Mouse (Mus musculus) midbrain, embryonic 11.5 days (tissue): ENCODE data around the gene Retn. TPM values are rescaled to one million over a fixed set of nuclear protein-coding genes. Genes with fewer than 3 reads are reported as not detected.

Experiments
- ATAC-seq: fragments of 200-750 bp; cut with Nextera tagmentation; 2 replicates; pipeline ENCODE4 v1.8.0; 2017; ENCODE audit warnings: moderate TSS enrichment, moderate library complexity; ENCODE audit not compliant: low FRiP score
- DNase-seq: peaks from one replicate; pipeline ENCODE4 v3.0.0; 2015; ENCODE audit warnings: low spot score; ENCODE audit errors: missing footprints
- H3K27ac ChIP-seq: fragments of 300-500 bp; sonication (generic); 2 replicates; pipeline ENCODE4 v1.5.1; 2014; ENCODE audit warnings: low read depth, low read length
- H3K27me3 ChIP-seq: fragments of 300-500 bp; sonication (generic); 2 replicates; pipeline ENCODE4 v1.6.1; 2014; ENCODE audit warnings: mild to moderate bottlenecking, low read length, moderate library complexity, mixed read lengths; ENCODE audit not compliant: control insufficient read depth, insufficient read depth
- H3K36me3 ChIP-seq: fragments of 300-500 bp; sonication (generic); 2 replicates; pipeline ENCODE4 v1.6.1; 2014; ENCODE audit warnings: mild to moderate bottlenecking, low read length, moderate library complexity, mixed read lengths; ENCODE audit not compliant: control insufficient read depth, insufficient read depth
- H3K4me1 ChIP-seq: fragments of 300-500 bp; sonication (generic); 2 replicates; pipeline ENCODE4 v1.6.1; 2014; ENCODE audit warnings: low read length; ENCODE audit not compliant: control insufficient read depth, insufficient read depth
- H3K4me2 ChIP-seq: fragments of 300-500 bp; sonication (generic); 2 replicates; pipeline ENCODE4 v1.6.1; 2014; ENCODE audit warnings: mild to moderate bottlenecking, moderate library complexity
- H3K4me3 ChIP-seq: fragments of 300-500 bp; sonication (generic); 2 replicates; pipeline ENCODE4 v1.5.1; 2014; ENCODE audit warnings: low read depth, low read length
- H3K9ac ChIP-seq: fragments of 300-500 bp; sonication (generic); 2 replicates; pipeline ENCODE4 v1.6.1; 2014; ENCODE audit warnings: low read length
- H3K9me3 ChIP-seq: fragments of 300-500 bp; sonication (generic); 2 replicates; pipeline ENCODE4 v1.6.1; 2016; ENCODE audit warnings: low read length; ENCODE audit not compliant: control insufficient read depth
- WGBS: fragments of 180-500 bp; shearing (Covaris S2); extraction: QIAGEN DNeasy Blood & Tissue Kit; methylation state at CpG from one replicate; pipeline ENCODE4 v1.1.7; 2014; 5-methylcytosine and 5-hydroxymethylcytosine counted together
- polyA plus RNA-seq: library from polyadenylated mRNA; unstranded; fragments of >200 nt; fragmentation: Nextera tagmentation; extraction: Ambion mirVana; gene quantifications from 2 replicates; pipeline ENCODE4 v1.2.1, GENCODE M21; 2014

Retn gene
- 0.15 TPM in 1 of 2 replicates, not detected in the other for polyA plus RNA-seq

DNA sequence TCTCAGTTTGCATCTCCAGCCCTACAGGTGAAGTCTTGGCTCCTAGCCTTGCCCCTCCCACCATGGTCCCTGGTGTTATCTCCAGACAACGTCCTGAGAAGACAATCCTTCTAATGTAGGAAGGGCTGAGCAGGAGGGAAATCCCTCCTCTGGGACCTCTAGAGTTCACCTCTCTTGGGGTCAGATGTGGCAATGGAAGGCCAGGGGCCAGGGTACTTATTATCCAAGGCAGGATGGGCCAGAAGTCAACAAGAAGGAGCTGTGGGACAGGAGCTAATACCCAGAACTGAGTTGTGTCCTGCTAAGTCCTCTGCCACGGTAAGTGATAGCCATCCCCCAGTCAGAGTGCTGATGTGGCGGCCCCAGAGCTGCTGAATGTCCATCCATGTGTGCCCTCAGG lies at the start of gene Retn:
Retn (plus strand) TSS at position 245 of the 400 bp plus-strand sequence.
- 84% methylated on average over 3 of the region's 3 CpGs for WGBS
- Histone ChIP-seq H3K9ac (no peak within 1 kb of the TSS), H3K9me3 (no peaks in the 10 kb centered on the region), H3K27ac (no peak within 1 kb of the TSS), H3K27me3 (no peaks in the 10 kb centered on the region), H3K36me3 (no peaks in the 10 kb centered on the region), H3K4me2 (no peak within 1 kb of the TSS), H3K4me1 (peaks cover 8% of the 10 kb centered on the region), H3K4me3 (no peak within 1 kb of the TSS)
- DNase-seq (no peak), ATAC-seq (no peak)

DNA sequence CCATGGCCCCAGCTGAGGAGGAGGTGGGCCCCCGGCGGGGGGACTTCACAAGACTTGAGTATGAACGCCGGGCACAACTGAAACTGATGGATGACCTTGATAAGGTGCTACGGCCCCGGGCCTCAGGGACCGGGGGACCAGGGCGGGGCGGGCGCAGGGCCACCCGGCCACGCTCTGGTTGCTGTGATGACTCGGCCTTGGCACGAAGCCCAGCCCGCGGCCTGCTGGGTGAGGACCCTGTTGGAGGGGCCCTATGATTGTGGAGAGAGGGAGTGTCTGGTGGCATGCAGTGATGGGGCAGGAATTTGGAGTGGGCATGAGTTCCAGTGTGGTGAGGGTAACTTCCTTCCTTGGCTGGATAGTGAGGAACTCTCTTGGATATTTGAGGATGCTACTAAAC lies 49.0 kb upstream of the Retn start:
- no peak overlapping the region for H3K27ac ChIP-seq
- no peaks in the 10 kb centered on the region for H3K4me1 ChIP-seq
- peaks cover 30% of the 10 kb centered on the region for H3K36me3 ChIP-seq
- ATAC-seq (no peak), DNase-seq (no peak)
- H3K9ac ChIP-seq: no peak overlapping the region
- H3K27me3 ChIP-seq: no peaks in the 10 kb centered on the region
- WGBS: 94% methylated on average over 16 of the region's 16 CpGs
- no peak overlapping the region for H3K4me2 ChIP-seq
- H3K9me3 ChIP-seq: no peaks in the 10 kb centered on the region
- H3K4me3 ChIP-seq: no peak overlapping the region

DNA sequence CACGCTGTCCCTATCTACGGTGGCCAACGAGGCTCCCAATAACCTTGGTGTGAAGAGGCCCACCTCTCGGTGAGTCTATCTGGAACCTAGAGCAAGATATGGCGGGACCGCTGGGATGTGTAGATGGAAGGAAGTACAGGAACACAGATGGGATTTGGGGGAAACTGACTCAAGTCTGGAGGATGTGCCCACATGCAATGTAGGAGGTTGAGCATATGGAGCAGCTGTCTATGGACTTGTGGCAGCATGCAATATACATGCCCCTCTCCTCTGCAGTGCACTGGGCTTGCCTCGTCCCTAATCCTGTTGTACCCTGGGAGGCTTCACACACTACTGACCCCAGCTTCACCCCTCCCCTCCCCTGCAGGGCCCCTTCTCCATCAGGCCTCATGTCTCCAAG lies 47.7 kb upstream of the Retn start:
- DNase-seq (no peak), ATAC-seq (no peak)
- Histone ChIP-seq H3K4me2 (no peak overlapping the region), H3K36me3 (peaks cover 31% of the 10 kb centered on the region), H3K4me1 (no peaks in the 10 kb centered on the region), H3K27ac (no peak overlapping the region), H3K9me3 (no peaks in the 10 kb centered on the region), H3K4me3 (no peak overlapping the region), H3K9ac (no peak overlapping the region), H3K27me3 (no peaks in the 10 kb centered on the region)
- WGBS: 87% methylated on average over 7 of the region's 7 CpGs

DNA sequence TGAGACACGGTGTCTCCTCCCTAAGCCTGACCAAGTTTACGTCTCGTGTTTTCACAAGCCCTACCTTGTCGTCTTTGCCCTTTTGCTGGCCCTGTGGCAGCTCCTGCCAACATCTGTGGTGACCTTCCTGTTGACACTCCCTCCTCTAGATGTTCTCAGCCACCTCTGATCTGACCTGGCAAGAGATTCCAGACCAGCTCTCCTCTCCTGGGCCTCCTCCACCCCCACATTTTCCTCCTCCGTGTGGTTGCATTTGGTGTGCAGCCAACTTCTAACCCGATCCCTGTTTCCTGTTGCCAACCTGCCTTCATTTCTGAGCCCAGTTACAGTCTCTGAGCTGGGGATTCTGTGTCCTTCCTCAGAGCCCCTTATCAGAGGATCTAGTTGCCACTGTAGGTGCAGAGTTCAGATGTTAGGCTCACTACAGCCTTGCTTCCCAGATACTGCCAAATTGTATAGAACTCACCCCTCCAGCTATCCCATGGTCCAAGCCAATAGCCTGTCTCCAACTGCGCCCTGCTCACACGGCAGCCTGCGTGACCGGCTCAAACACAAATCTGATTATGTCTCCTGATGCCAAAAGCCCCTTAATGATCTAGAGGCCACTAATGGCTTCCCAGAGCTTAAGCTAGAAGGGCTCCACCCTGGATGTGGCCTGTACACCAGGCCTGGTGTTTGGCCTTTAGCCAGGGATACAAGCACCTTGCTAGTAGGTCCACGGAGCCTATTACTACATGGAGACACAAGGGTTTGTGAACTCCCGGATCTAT lies 46.3 kb upstream of the Retn start:
- 90% methylated on average over 12 of the region's 12 CpGs for WGBS
- H3K36me3 ChIP-seq: peaks cover 35% of the 10 kb centered on the region
- no peaks in the 10 kb centered on the region for H3K9me3 ChIP-seq
- DNase-seq: no peak
- no peak overlapping the region for H3K4me2 ChIP-seq
- H3K27ac ChIP-seq: no peak overlapping the region
- no peak overlapping the region for H3K4me3 ChIP-seq
- H3K4me1 ChIP-seq: no peaks in the 10 kb centered on the region
- H3K9ac ChIP-seq: no peak overlapping the region
- ATAC-seq: no peak
- no peaks in the 10 kb centered on the region for H3K27me3 ChIP-seq

DNA sequence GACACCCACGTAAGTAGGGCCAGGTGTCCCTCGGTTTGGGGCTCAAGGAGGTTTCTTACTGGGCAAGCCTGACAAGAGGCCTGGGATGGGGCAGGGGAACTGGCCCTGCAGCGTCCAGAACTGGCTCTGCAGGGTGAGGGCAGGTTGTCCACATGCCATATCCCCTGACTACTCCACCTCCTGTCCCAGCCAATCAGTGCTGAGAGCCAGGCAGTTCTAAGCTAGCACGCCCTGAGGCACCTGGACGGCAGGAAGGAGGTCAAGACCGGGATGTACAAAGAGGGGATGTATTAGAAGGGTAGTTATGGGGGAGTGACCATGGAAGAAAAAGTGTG lies 45.8 kb upstream of the Retn start:
- peaks cover 33% of the 10 kb centered on the region for H3K36me3 ChIP-seq
- H3K27ac ChIP-seq: no peak overlapping the region
- H3K9ac ChIP-seq: no peak overlapping the region
- H3K9me3 ChIP-seq: no peaks in the 10 kb centered on the region
- no peak overlapping the region for H3K4me2 ChIP-seq
- no peaks in the 10 kb centered on the region for H3K27me3 ChIP-seq
- 87% methylated on average over 6 of the region's 6 CpGs for WGBS
- no peaks in the 10 kb centered on the region for H3K4me1 ChIP-seq
- H3K4me3 ChIP-seq: no peak overlapping the region
- ATAC-seq: no peak
- no peak for DNase-seq

DNA sequence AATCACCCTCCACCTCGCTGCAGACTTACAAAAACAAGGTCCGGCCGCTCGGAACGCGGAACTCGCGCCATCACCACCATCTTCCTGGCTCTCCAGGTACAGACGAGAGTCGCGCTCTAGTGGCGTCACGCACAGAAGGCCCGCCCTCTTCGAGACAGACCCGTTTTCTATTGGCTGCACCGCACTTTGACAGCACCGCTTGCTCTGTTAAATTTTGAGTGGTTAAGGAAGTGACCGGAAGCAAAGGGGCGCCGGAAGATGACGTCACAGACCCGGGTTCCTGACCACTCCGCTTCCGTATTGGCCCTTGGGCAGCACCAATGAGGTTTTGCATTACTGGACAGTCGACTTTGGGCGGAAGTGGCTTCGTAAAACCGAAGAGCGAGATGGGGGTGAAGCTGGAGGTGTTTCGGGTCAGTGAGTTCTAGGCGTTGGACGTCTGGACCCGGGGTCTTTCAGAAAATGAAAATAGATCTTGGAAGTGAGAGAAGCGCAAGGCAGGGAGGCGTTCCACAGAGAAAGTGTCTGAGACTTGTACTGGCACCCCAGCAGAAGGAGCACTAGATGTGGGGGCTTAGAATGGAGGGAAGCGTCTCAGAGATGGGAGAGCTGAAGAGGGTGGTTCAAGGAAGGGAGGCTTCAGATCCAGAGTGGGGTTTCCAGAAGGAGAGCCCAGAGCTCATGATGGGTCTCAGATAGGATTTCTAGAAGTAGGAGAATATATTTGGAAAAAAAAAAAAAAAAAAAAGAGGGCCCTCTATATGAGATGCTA lies 34.2 kb upstream of the Retn start, which contains the start of the genes Xab2 and Pet100:
Xab2 (minus strand) TSS at position 118 of the 772 bp plus-strand sequence.
Pet100 (plus strand) TSS at position 350 of the 772 bp plus-strand sequence.
- H3K4me1 ChIP-seq: peaks cover 12% of the 10 kb centered on the region
- H3K9me3 ChIP-seq: no peaks in the 10 kb centered on the region
- under 1% methylated on average over 37 of the region's 37 CpGs for WGBS
- H3K4me2 ChIP-seq: peak within 1 kb of the TSS; percentile 89
- H3K27me3 ChIP-seq: no peaks in the 10 kb centered on the region
- ATAC-seq: peak; percentile 98
- peak within 1 kb of the TSS; percentile 94 for H3K4me3 ChIP-seq
- DNase-seq: peak; percentile 100
- no peak within 1 kb of the TSS for H3K27ac ChIP-seq
- peaks cover 2% of the 10 kb centered on the region; the same call in 1 of the 2 replicates for H3K36me3 ChIP-seq
- peak within 1 kb of the TSS; percentile 79 for H3K9ac ChIP-seq

DNA sequence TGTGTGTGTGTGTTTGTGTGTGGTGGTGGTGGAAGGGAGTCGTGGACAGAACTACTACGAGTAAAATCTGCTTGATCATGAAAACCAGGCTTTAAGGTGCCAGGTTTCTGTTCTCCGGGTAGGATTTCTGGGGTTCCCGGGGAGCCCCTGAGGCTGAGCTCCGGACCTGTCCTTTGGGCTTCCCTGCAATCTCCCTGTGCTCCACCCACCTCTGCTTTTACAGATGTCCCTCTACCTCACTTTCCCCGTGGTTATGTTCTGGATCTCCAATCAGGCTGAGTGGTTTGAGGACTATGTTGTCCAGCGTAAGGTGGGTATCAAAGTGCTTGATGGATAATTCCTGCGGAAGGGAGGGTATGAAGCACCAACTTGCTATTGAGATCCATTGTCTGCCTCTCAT lies 33.5 kb upstream of the Retn start:
- no peak for ATAC-seq
- no peak overlapping the region for H3K27ac ChIP-seq

DNA sequence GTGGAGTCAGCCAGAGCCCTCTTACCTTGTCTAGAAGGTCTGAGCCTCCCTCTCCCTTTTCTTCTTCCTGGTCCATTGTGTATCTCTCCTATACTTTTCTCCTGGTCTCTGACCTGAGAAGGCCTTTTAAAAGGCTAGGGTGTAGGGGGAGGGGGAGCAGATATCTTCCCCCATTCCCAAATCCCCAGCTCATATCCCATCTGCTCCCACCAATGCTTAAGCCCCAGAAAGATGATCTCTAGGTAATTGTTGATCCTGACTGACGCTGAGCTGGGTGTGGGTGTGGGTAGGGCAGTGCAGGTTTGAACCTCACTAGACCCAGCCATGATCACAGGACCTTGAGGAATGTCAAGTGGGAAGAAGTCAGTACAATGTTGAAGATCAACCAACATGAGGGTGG lies 30.1 kb upstream of the Retn start, which contains the start of gene Pcp2:
Pcp2 (minus strand) TSS at position 101 of the 400 bp plus-strand sequence.
- Histone ChIP-seq H3K9ac (no peak within 1 kb of the TSS), H3K9me3 (no peaks in the 10 kb centered on the region), H3K27ac (no peak within 1 kb of the TSS), H3K27me3 (0 out of 2 replicates have a peak, but pooled peaks cover under 1% of the 10 kb centered on the region), H3K4me1 (peaks cover 7% of the 10 kb centered on the region), H3K4me3 (no peak within 1 kb of the TSS), H3K36me3 (no peaks in the 10 kb centered on the region), H3K4me2 (no peak within 1 kb of the TSS)
- WGBS: 55% methylated on average over 1 of the region's 1 CpGs
- DNase-seq (no peak), ATAC-seq (no peak)

More for the DNA sequence above, 33.5 kb upstream of the Retn start:
- Histone ChIP-seq H3K27me3 (no peaks in the 10 kb centered on the region), H3K4me1 (peaks cover 12% of the 10 kb centered on the region), H3K4me3 (peak overlapping the region; percentile 94), H3K9ac (peak overlapping the region; percentile 78), H3K9me3 (no peaks in the 10 kb centered on the region), H3K4me2 (peak overlapping the region; percentile 74), H3K36me3 (peaks cover 2% of the 10 kb centered on the region; the same call in 1 of the 2 replicates)
- 69% methylated on average over 8 of the region's 8 CpGs for WGBS
- DNase-seq: no peak

DNA sequence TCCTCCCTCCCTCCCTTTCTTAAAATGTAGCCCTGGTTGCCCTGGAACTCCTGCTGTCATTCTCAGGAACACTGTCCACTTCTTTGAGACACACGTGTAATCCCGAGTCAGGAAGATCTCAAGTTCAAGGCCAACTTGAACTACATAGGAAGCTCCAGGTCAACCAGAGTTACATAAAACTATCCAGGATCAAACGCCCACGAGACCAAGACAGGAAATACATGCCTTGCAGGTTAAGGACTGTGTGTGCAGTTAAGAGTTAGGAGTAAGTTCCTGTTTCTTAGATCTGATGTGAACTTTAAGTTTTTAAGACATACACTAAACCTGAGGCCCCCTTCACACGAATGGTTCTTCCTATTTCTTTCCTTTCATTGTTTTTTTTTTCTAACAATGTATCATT lies 28.6 kb upstream of the Retn start:
- DNase-seq: no peak
- no peaks in the 10 kb centered on the region for H3K36me3 ChIP-seq
- no peaks in the 10 kb centered on the region for H3K9me3 ChIP-seq
- 62% methylated on average over 5 of the region's 5 CpGs for WGBS
- H3K9ac ChIP-seq: no peak overlapping the region
- no peak for ATAC-seq
- no peak overlapping the region for H3K4me2 ChIP-seq
- H3K4me3 ChIP-seq: no peak overlapping the region
- H3K27me3 ChIP-seq: 0 out of 2 replicates have a peak, but pooled peaks cover 2% of the 10 kb centered on the region
- H3K4me1 ChIP-seq: peaks cover 10% of the 10 kb centered on the region
- H3K27ac ChIP-seq: no peak overlapping the region
